Mouse (Mus musculus): ENCODE data around the gene Clock. TPM values are rescaled to one million over a fixed set of nuclear protein-coding genes. Genes with fewer than 3 reads are reported as not detected.

The Clock gene
- polyA plus RNA-seq, 1 experiment from 2014 or later: 10.9 TPM

Other genes with a start within 250 kb of the Clock start
- 40.8 and 43.0 TPM in 2 replicates for gene Srd5a3, start 164.5 kb downstream of the Clock start, polyA plus RNA-seq (2015; fragmentation: Nextera tagmentation; extraction: Ambion mirVana)
- 58.8 and 60.5 TPM in 2 replicates for gene Tmem165, start 120.9 kb downstream of the Clock start, polyA plus RNA-seq (2015; fragmentation: Nextera tagmentation; extraction: Ambion mirVana)
- gene Pdcl2, start 26.4 kb upstream of the Clock start, polyA plus RNA-seq (2015; fragmentation: Nextera tagmentation; extraction: Ambion mirVana): not detected in 2 replicates
- gene Nmu, start 59.0 kb upstream of the Clock start, polyA plus RNA-seq (2015; fragmentation: Nextera tagmentation; extraction: Ambion mirVana): 0.27 and 0.34 TPM in 2 replicates
- gene Gm7271, start 179.2 kb upstream of the Clock start, polyA plus RNA-seq (2015; fragmentation: Nextera tagmentation; extraction: Ambion mirVana): not detected in 2 replicates
- 27.8 and 30.0 TPM in 2 replicates for gene Exoc1, start 224.5 kb upstream of the Clock start, polyA plus RNA-seq (2015; fragmentation: Nextera tagmentation; extraction: Ambion mirVana)

Data from intestine, embryonic 16.5 days (tissue).